Mouse (Mus musculus) liver, adult 2 months (tissue): ENCODE data around the gene Anks1b.

Experiments
- CTCF ChIP-seq: fragments of 200-500 bp; IDR thresholded peaks from 2 replicates; pipeline ENCODE4 v1.5.1; 2011; ENCODE audit warnings: low read depth, low read length, control low read depth
- POLR2A ChIP-seq: fragments of 200-500 bp; IDR thresholded peaks from 2 replicates; pipeline ENCODE4 v1.6.1; 2011; ENCODE audit warnings: low read length, control low read depth; ENCODE audit not compliant: insufficient read depth; ENCODE audit errors: extremely low read depth

- no peak for TF ChIP-seq CTCF
- TF ChIP-seq POLR2A, result no peak
These were observed 906.5 kb downstream of the Anks1b start for GRCm38 (mm10) chr10:90779561-90780400.
